Mouse (Mus musculus): ENCODE measurements around the gene Vipas39. TPM values are rescaled to one million over a fixed set of nuclear protein-coding genes. Genes with fewer than 3 reads are reported as not detected.

Vipas39 gene
- total and polyA plus RNA-seq, 3 experiments, result 30.2 to 44.4 (median 32.1) TPM

GRCm38 (mm10) chr12:87217596-87217995, 48.5 kb downstream of the Vipas39 start:
- dilution Hi-C loops (cut with MboI; ENCODE audit: extremely low pct_ligation_motif_present, extremely low pct_unique_long_range_greater_than_20kb, low sequenced_read_pairs), result no loop called here
- no peak overlapping the region for H3K4me2 ChIP-seq (ENCODE audit: insufficient read depth, low read depth, poor library complexity, severe bottlenecking)
- DNase-seq (ENCODE audit: extremely low read depth), result no peak
- H3K4me3 ChIP-seq (replicated peaks in 1 of 3; ENCODE audit: low read depth in 2 of 3, low read length in 2 of 3, poor library complexity in 1 of 3), result no peak overlapping the region
- H3K4me1 ChIP-seq (ENCODE audit: control insufficient read depth in 1 of 2, insufficient read depth in 2 of 2), result peaks cover 0 to 6% of the 10 kb centered on the region in 2 experiments; a peak in 1 of 4 replicates
- TF ChIP-seq TBP (conservative IDR thresholded peaks at IDR 0.05; ENCODE audit: low read depth, low read length), result no peak
- no peak for TF ChIP-seq ZMIZ1 (IDR thresholded peaks at IDR 0.05; ENCODE audit: low read depth, low read length)
- in situ Hi-C loops (cut with MboI; ENCODE audit: low pct_ligation_motif_present, low pct_unique_long_range_greater_than_20kb, low sequenced_read_pairs), result no loop called here
- H3K79me2 ChIP-seq (replicated peaks; ENCODE audit: control insufficient read depth, extremely low read depth, insufficient read depth, poor library complexity, severe bottlenecking), result no peaks in the 10 kb centered on the region
- H3K27me3 ChIP-seq (replicated peaks), result no peaks in the 10 kb centered on the region
- H3K27ac ChIP-seq (ENCODE audit: insufficient read depth, low read depth), result no peak overlapping the region
- H3K36me3 ChIP-seq (replicated peaks in 1 of 2; ENCODE audit: control insufficient read depth in 1 of 2, insufficient read depth in 1 of 2, low read length in 1 of 2), result peaks cover 0 to 6% of the 10 kb centered on the region in 2 experiments
- no peaks in the 10 kb centered on the region for H3K9me3 ChIP-seq (replicated peaks; ENCODE audit: low read length)
- H3K9ac ChIP-seq (ENCODE audit: insufficient read depth, low read depth), result no peak overlapping the region

- Histone ChIP-seq H3K27me3 (replicated peaks) (no peaks in the 10 kb centered on the region), H3K79me2 (replicated peaks; ENCODE audit: control insufficient read depth, extremely low read depth, insufficient read depth, poor library complexity, severe bottlenecking) (no peaks in the 10 kb centered on the region), H3K9me3 (replicated peaks; ENCODE audit: low read length) (no peaks in the 10 kb centered on the region), H3K36me3 (replicated peaks in 1 of 2; ENCODE audit: control insufficient read depth in 1 of 2, insufficient read depth in 1 of 2, low read length in 1 of 2) (peaks cover 0 to 4% of the 10 kb centered on the region in 2 experiments), H3K4me3 (replicated peaks in 1 of 3; ENCODE audit: low read depth in 2 of 3, low read length in 2 of 3, poor library complexity in 1 of 3) (no peak overlapping the region), H3K4me1 (ENCODE audit: control insufficient read depth in 1 of 2, insufficient read depth in 2 of 2) (peaks cover 0 to 6% of the 10 kb centered on the region in 2 experiments; a peak in 1 of 4 replicates), H3K4me2 (ENCODE audit: insufficient read depth, low read depth, poor library complexity, severe bottlenecking) (no peak overlapping the region), H3K27ac (ENCODE audit: insufficient read depth, low read depth) (no peak overlapping the region), H3K9ac (ENCODE audit: insufficient read depth, low read depth) (no peak overlapping the region)
- dilution Hi-C loops (cut with MboI; ENCODE audit: extremely low pct_ligation_motif_present, extremely low pct_unique_long_range_greater_than_20kb, low sequenced_read_pairs), result no loop called here
- DNase-seq (ENCODE audit: extremely low read depth), result no peak
- in situ Hi-C loops (cut with MboI; ENCODE audit: low pct_ligation_motif_present, low pct_unique_long_range_greater_than_20kb, low sequenced_read_pairs), result no loop called here
- TF ChIP-seq NRF1 (IDR thresholded peaks at IDR 0.05; ENCODE audit: low read depth, low read length), result no peak
- no peak for TF ChIP-seq MAZ (IDR thresholded peaks at IDR 0.05; ENCODE audit: low read depth, low read length)
- no peak for TF ChIP-seq TBP (conservative IDR thresholded peaks at IDR 0.05; ENCODE audit: low read depth, low read length)
- TF ChIP-seq USF2 (conservative IDR thresholded peaks at IDR 0.05; ENCODE audit: low read depth, low read length), result peak; percentile 44
- no peak for TF ChIP-seq SIN3A (IDR thresholded peaks at IDR 0.05; ENCODE audit: low read length)
- TF ChIP-seq TCF12 (IDR thresholded peaks at IDR 0.05; ENCODE audit: low read depth, low read length), result no peak
- no peak for TF ChIP-seq KAT2A (IDR thresholded peaks at IDR 0.05; ENCODE audit: insufficient replicate concordance, low read length)
- TF ChIP-seq MEF2A (IDR thresholded peaks at IDR 0.05; ENCODE audit: borderline replicate concordance, low read depth, low read length), result no peak
- no peak for TF ChIP-seq POLR2AphosphoS2 (IDR thresholded peaks at IDR 0.05; ENCODE audit: low read depth, low read length)
- no peak for TF ChIP-seq MAFK (IDR thresholded peaks at IDR 0.05; ENCODE audit: insufficient replicate concordance, low read length)
- no peak for TF ChIP-seq IRF4 (IDR thresholded peaks at IDR 0.05; ENCODE audit: low read depth, low read length)
- TF ChIP-seq POLR2A (IDR thresholded peaks at IDR 0.05; ENCODE audit: low read depth, low read length), result no peak
- TF ChIP-seq MAX (IDR thresholded peaks at IDR 0.05; ENCODE audit: low read length), result no peak
- no peak for TF ChIP-seq NELFE (IDR thresholded peaks at IDR 0.05; ENCODE audit: low read depth, low read length)
- peak; percentile 35 for TF ChIP-seq USF1 (IDR thresholded peaks at IDR 0.05; ENCODE audit: low read depth, low read length)
- no peak for TF ChIP-seq RCOR1 (conservative IDR thresholded peaks at IDR 0.05; ENCODE audit: low read depth, low read length)
- TF ChIP-seq HCFC1 (IDR thresholded peaks at IDR 0.05; ENCODE audit: low read depth, low read length), result no peak
Measured at GRCm38 (mm10) chr12:87216053-87216452, 50.0 kb downstream of the Vipas39 start.
